Mouse (Mus musculus) adrenal gland, postnatal 14 days (tissue): ENCODE measurements around the gene Thsd7a. TPM values are rescaled to one million over a fixed set of nuclear protein-coding genes. Genes with fewer than 3 reads are reported as not detected.

Experiments used
- DNase-seq: peaks from one replicate; pipeline ENCODE4 v3.0.0; 2021; ENCODE audit warnings: mixed read lengths
- total RNA-seq: library from RNA; stranded (reverse); gene quantifications from 2 replicates; pipeline ENCODE4 v1.2.3, GENCODE M21; 2021

The Thsd7a gene
- total RNA-seq, 1 experiment from 2014 or later, result 8.1 TPM

DNA sequence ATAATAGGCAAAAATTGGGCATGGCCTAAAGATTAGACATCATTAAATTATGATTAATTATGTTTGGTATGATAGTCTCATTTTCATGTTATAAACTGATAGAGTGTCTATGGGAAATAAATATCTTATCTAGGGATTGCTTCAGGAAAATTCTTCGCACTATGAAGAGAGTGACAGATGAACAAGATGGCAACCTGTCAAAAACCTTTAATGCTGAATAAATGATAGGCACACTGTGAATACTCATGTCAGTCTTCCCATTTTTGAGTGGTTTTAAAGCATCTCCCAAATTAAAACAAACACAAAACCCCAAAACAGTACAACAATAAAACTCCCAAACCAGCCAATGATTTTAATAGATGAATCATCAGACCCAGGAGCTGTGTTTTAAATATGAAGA is 362.5 kb downstream of the Thsd7a start:
- DNase-seq, result no peak

DNA sequence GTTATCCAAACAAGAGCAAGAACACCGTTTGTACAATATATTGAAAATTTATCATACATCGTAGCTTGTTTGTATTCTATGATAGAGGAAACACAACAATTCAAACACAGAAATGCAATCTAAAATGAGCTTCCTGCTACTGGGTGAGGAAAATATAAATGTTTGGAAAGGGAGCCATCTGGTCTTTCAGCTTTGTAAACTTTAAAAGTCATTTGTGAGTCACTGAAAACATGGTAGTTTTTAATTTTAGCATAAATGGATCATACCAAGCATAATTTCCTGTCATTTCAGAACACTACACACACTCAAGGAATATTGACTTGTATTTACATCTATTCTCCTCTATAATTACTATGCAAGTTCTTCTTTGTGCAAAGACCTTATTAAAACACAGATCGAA is 363.6 kb downstream of the Thsd7a start:
- no peak for DNase-seq

DNA sequence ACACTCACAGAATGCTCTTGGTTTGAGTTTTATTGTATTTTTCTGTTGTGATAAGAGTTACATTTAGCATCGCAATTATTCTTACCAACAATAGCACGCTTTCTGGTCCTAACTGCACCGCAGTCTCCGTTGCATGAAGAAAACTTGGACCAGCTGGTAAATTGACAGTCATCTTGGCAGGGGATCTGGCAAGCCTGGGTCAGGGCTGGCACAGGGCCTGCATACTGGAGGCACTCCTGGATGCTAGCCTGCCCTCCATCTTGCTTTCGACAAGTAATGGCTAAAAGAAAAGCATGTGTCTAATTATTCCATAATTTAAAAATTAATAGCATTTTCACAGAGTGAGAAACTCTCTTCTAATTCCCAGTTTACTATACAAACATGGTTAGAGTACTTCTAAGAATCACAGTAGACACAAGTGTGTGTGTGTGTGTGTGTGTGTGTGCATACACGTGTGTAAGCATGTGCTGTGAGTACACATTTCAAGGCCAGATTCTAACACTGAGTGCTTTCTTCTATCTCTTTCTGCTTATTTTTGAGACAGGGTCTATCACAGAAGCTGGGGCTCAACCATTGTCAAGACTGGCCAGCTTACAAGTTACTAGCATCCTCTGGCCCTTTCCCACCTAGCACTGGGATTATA is 368.0 kb downstream of the Thsd7a start:
- peak; percentile 45 for DNase-seq

DNA sequence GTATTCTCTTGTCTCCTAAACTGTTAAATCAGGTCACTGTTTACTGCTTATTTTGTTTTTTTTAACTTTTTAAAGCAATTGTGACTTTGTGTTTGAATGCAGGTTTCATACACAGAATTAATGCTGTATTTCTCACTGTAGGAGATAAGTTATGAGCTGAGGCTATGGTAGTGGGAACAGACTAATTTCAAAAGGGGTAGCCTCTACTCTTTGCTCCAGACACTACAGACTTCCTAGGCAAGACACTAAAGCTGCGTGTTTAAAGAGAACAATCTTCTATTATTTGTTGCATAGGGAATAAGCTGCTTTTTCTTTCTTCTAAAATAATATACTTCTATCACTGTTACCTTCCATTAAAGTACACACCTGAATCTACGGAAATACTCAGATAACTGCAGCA is 368.5 kb downstream of the Thsd7a start:
- DNase-seq, result no peak

DNA sequence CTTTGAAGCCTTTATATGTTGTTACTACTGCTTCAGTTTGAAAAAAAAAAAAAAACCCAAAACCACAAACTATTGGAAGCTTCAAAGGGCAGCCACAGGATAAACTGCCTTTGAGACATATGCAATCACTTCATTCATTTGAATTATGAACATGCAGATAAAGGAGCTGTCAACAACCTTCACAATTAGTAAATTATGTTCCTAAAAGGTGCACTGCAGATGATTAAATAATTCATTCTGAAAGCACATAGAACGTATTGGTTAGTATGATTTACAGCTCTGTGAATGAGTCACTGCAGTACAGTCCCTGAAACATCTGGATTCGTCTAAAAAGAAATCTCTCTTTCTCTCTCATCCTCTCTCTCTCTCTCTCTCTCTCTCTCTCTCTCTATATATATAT is 390.5 kb downstream of the Thsd7a start:
- DNase-seq, result no peak

DNA sequence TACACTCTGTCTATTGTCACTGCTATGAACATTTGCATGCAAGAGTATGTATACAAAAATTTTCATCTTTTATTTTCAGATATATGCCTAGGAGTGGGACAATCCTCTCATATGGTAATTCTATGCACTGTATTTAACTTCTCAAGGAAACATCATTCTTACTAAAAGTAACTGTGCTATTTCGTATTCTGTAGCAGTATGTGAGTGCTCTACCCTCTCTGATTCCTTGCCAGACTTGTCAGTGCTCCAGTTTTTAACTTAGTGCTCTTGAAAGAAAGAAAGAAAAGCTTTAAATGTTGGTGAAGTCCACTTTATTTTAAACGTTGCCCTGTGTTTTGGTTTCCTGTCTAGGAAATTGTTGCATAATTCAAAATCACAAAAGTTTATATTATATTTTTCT is 395.6 kb downstream of the Thsd7a start:
- no peak for DNase-seq

DNA sequence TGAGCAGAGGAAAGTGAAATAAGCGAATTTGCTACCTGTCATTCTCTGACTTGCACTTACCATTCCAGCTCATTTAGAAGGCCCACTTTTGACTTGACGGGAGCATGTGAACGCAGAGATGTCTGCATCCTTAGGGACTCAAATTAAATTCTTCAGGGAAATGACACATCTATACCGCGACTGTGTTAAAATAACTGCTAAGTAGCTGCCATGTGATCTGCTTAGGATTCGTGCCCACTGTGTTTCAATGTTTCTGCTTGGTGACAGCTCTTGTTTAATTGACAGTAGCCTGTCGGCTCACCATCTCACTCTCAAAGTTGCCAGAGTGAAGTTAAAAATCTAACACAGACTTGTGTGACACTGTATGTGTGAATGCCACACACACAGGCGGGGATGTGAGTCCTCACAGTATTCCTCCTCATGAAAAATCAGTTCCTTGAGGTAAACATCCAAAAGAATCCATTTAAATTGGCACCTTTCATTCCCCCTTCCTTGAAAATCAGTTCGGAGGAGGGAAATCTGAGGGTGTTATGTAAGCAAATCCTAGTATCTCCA is 397.0 kb downstream of the Thsd7a start:
- DNase-seq, result no peak

DNA sequence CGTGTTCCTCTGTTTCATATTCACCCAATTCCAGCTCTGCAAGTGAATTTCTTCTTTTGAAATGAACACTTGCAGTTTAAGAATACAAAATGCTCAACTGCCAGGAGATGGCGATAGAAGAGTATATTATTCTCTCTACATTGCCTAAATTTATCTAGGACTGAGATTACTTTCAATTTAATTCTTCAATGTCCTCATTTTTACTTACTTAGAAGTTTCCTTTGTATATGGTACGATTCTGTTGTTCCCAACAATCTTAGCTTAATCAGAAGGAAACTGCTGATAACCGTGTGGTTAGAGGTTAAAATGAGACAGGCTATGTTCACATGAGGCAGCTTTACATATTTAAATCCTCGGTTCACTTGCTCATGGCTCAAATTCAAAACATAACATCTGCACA is 398.5 kb downstream of the Thsd7a start:
- no peak for DNase-seq

DNA sequence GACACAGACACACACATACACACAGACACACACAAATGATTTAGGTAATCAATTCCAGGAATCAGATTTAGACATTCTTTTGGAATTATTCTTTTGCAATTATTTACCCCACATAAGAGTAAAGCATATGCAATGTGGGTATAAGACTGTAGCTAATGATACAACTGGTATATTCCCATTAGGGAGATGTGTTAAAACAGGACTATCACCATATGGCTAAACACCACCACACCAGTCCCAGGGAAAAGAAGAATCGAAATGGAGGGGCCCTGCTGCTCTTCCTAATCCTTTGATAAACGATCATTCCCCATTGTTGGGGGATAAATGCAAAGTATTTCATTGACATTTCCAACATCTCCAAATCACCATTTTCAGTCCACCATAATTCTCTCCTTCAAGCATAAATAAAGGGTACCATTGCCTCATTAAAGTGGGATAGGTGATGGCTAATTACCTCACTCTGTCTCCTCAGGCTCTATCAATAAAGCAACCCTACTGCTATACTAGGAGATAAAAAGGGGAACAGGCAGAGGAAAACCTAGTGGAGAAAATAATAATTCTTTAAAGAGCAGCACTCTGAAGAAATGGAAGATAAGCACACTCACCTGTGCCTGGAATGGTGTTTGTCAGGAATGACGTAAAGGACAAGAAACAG is 400.0 kb downstream of the Thsd7a start:
- no peak for DNase-seq

DNA sequence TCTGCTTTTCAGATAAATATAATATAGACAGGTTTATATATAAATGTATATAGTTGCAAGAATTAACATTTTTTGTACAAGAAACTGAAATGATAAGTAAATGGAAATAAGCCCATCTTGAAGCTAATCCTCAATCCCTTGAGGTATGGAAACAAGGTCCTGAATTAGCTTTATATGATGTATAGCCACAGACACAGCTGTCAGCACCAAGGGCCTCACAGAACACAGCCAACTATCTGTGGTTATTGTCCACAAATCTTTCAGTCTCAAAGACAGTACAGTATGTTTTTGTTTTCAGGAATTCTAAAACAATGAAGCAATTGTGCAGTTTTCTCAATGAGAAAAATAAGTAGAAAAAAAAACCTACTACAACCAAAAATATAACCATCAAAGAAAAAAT is 400.5 kb downstream of the Thsd7a start:
- no peak for DNase-seq

DNA sequence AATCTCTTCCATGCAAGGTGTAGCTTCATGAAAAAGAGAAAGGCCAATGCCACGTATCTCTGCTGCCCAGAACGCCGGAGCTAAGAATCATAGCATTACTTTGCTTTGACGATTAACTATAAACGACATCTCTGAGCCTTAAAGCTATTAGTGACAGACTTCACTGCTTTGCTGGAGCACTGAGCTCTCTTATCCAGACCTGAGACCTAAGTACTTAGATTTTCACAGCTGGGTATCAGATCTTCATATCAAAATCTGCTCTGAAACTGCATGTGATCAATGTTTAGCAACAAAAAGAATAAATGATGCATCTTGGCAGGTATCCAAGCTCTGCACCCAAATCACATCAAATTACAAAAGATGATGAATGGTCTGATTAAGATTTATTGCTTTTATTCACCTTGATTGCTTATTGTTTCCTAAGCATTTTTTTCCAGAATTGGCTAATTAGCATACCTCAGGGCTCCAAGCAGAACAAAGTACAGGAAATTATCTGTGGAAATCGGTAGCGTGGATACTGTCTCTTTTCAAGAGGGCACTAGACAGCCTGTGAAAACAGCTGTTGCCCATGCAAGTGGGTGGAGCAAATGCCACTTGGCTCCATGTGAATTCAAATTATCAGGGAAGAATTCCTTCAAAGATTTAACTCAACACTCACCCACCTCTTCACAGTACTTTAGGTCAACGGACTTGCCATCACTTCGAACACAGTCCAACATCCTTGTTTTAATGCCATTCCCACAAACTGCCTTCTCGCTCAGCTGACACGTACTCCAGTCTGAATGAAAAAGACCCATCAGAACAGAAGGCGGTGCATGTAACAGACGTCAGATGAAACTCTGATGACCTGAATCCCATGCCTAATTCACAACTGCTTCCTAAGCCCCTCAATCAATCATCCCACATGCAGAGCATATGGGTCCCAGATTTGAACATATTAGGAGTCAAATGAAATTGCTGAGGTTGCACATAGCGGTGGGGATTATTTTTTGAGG is 412.3 kb downstream of the Thsd7a start:
- DNase-seq, result no peak

DNA sequence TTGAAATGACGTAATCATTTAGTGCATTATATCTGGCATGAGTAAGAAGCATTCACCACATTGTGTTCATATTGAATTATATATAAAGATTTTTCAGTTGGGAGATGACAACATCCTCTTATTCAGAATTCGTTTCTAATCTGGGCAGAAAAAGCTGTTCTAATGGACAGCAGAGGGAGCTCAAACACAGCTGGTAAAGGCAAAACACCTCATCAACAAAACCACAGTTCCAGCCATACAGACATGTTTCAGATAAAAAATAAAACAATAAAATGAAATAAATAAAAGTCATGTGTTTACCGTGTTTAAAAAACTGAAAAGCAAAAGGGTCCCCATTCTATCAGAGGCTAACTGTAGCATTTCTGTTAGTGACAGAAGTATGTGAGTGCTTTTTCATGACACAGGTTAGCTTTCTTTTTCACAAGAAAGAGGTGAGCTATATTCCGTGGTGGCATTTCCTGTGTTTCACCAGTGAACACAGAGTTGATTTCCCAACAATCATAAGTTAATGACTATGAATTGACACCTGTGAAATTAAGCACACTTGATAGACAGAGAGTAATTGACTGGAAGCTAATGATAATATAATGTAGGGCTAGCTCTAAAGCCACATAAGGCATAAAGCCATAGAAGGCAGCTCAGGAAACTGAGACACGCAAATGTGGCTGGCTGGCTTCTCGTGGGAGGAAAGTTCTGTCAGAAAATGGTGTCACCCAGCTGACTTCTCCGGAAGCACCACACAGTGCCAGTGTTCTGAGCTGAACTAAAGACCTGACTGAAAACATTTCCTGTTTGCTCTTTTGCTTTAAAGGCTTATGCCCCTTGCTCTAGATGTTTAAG is 433.9 kb downstream of the Thsd7a start:
- peak; percentile 6 for DNase-seq

DNA sequence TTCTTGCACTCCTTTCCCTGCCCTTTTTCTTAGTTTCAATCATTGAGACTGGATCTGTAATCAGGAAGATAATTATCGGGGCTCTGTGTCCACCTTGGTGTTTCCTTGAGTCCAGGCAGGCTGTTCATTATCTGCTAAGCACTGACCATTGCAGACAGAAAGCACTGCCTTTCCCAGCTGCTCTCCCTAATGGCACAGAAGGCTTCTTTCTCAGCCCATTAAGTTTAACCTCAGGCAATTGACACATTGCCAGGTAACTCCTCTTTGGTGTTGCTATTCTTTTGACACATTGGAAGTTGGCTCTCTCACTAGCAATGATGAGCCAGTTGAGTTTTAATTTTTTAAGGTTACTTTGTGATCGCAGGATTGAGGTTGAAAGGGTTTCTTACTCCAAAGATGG is 441.7 kb downstream of the Thsd7a start:
- DNase-seq, result no peak

DNA sequence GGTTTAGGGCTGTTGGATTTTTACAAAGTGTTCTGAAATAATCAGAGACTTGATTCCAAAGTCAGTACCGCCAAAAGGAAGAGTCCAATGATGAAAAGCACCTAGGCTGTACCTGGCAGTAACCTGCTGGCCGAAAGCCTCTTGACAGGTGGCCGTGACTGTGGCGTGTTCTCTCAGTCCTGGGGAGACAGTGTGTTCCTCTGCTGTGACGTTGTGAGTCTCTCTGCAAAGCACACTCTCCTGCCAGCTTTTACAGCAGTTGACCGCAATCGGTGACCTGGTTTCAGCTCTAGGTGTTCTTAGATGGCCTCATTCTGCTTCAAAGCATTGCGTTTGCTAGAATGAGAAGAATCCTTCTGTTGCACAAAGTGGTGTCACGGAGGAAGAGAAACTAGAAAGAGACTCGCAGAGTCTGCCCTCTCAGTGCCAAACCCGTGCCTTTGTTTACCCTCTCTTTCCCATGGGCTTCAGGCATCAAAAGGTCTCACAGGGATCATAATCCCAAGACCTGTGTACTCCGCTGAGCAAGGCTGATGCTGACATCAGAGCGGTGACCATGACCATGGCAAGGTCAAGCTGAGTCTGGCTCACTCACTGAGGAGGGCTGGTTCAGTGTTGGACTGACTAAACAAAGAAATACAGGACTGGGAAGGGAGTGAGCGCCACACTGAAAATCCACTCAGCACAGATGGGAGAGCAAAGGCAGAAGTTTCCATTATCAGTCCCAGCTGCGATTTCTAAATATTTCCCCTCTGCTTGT is 486.4 kb downstream of the Thsd7a start:
- peak; percentile 74 for DNase-seq
